Mouse (Mus musculus) spleen, postnatal 4 days (tissue): Measurements from ENCODE around the gene A330070K13Rik.

Experiments
- DNase-seq, 2 experiments: peaks; one replicate each; pipeline ENCODE4 v3.0.0; 2022; ENCODE audit warnings: low spot score in 2 of 2

The A330070K13Rik gene

GRCm38 (mm10) chr5:130384222-130384912 is at the start of gene A330070K13Rik:
Gene A330070K13Rik (minus strand): TSS chr5:130384631.
- DNase-seq, result no peak

- DNase-seq, result no peak
Measured at GRCm38 (mm10) chr5:130411516-130411915, 27.1 kb upstream of the A330070K13Rik start.

GRCm38 (mm10) chr5:130409706-130410105 is 25.3 kb upstream of the A330070K13Rik start:
- DNase-seq, result no peak

- peak in 1 of 2 experiments; percentile 64 for DNase-seq
Measured at GRCm38 (mm10) chr5:130405201-130405600, 20.8 kb upstream of the A330070K13Rik start.

GRCm38 (mm10) chr5:130400136-130400917 is 15.9 kb upstream of the A330070K13Rik start:
- DNase-seq, result no peak

- no peak for DNase-seq
Measured at GRCm38 (mm10) chr5:130395142-130395541, 10.7 kb upstream of the A330070K13Rik start.

GRCm38 (mm10) chr5:130394386-130394785 is 10.0 kb upstream of the A330070K13Rik start:
- no peak for DNase-seq

GRCm38 (mm10) chr5:130393618-130394355 is 9.4 kb upstream of the A330070K13Rik start:
- DNase-seq, result no peak

- no peak for DNase-seq
Measured at GRCm38 (mm10) chr5:130386418-130386817, 2.0 kb upstream of the A330070K13Rik start.

- no peak for DNase-seq
Measured at GRCm38 (mm10) chr5:130375411-130375810, 9.0 kb downstream of the A330070K13Rik start.

- DNase-seq, result no peak
Measured at GRCm38 (mm10) chr5:130369237-130369636, 15.2 kb downstream of the A330070K13Rik start, which contains the start of gene Caln1. Gene Caln1 (plus strand): TSS chr5:130369455.

- DNase-seq, result no peak
Measured at GRCm38 (mm10) chr5:130368236-130368635, 16.2 kb downstream of the A330070K13Rik start.

GRCm38 (mm10) chr5:130363773-130364172 is 20.7 kb downstream of the A330070K13Rik start:
- no peak for DNase-seq

GRCm38 (mm10) chr5:130363111-130363510 is 21.3 kb downstream of the A330070K13Rik start:
- DNase-seq, result no peak

- DNase-seq, result no peak
Measured at GRCm38 (mm10) chr5:130355223-130355622, 29.2 kb downstream of the A330070K13Rik start.

GRCm38 (mm10) chr5:130345871-130346270 is 38.6 kb downstream of the A330070K13Rik start:
- no peak for DNase-seq

- no peak for DNase-seq
Measured at GRCm38 (mm10) chr5:130344999-130345398, 39.4 kb downstream of the A330070K13Rik start.

- no peak for DNase-seq
Measured at GRCm38 (mm10) chr5:130340656-130341055, 43.8 kb downstream of the A330070K13Rik start.

GRCm38 (mm10) chr5:130335462-130335861 is 49.0 kb downstream of the A330070K13Rik start:
- no peak for DNase-seq

- no peak for DNase-seq
Measured at GRCm38 (mm10) chr5:130333971-130334370, 50.5 kb downstream of the A330070K13Rik start.

GRCm38 (mm10) chr5:130333566-130333965 is 50.9 kb downstream of the A330070K13Rik start:
- DNase-seq, result no peak

- DNase-seq, result no peak
Measured at GRCm38 (mm10) chr5:130331206-130331605, 53.2 kb downstream of the A330070K13Rik start.
